Mouse (Mus musculus) embryonic facial prominence, embryonic 15.5 days (tissue): ENCODE data around the gene Utf1. TPM values are rescaled to one million over a fixed set of nuclear protein-coding genes. Genes with fewer than 3 reads are reported as not detected.

ENCODE experiments used
- ATAC-seq: fragments of 200-750 bp; cut with Nextera tagmentation; 2 replicates; pipeline ENCODE4 v1.8.0; 2017; ENCODE audit warnings: low read depth, moderate TSS enrichment; ENCODE audit not compliant: insufficient number of reproducible peaks, low FRiP score, low TSS enrichment
- H3K27ac ChIP-seq: fragments of 300-500 bp; sonication (generic); replicated peaks from 2 replicates; pipeline ENCODE4 v1.5.1; 2015; ENCODE audit warnings: mild to moderate bottlenecking, inconsistent platforms
- H3K27me3 ChIP-seq: fragments of 300-500 bp; sonication (generic); 2 replicates; pipeline ENCODE4 v1.6.1; 2015; ENCODE audit warnings: inconsistent platforms
- H3K36me3 ChIP-seq: fragments of 300-500 bp; sonication (generic); 2 replicates; pipeline ENCODE4 v1.6.1; 2015; ENCODE audit warnings: mild to moderate bottlenecking, inconsistent platforms
- H3K4me1 ChIP-seq: fragments of 300-500 bp; sonication (generic); 2 replicates; pipeline ENCODE4 v1.6.1; 2015; ENCODE audit warnings: inconsistent platforms
- H3K4me2 ChIP-seq: fragments of 300-500 bp; sonication (generic); replicated peaks from 2 replicates; pipeline ENCODE4 v1.6.1; 2015; ENCODE audit warnings: mild to moderate bottlenecking, inconsistent platforms
- H3K4me3 ChIP-seq: fragments of 300-500 bp; sonication (generic); replicated peaks from 2 replicates; pipeline ENCODE4 v1.5.1; 2015; ENCODE audit warnings: mild to moderate bottlenecking, inconsistent platforms
- H3K9ac ChIP-seq: fragments of 300-500 bp; sonication (generic); 2 replicates; pipeline ENCODE4 v1.6.1; 2015; ENCODE audit warnings: inconsistent platforms
- H3K9me3 ChIP-seq: fragments of 300-500 bp; sonication (generic); replicated peaks from 2 replicates; pipeline ENCODE4 v1.6.1; 2016; ENCODE audit warnings: inconsistent platforms
- WGBS: fragments of 180-500 bp; shearing (Covaris S2); methylation state at CpG from one replicate; pipeline ENCODE4 v1.1.7; 2015; 5-methylcytosine and 5-hydroxymethylcytosine counted together
- polyA plus RNA-seq: library from polyadenylated mRNA; unstranded; fragments of >200 nt; fragmentation: Nextera tagmentation; extraction: Ambion mirVana; gene quantifications from 2 replicates; pipeline ENCODE4 v1.2.1, GENCODE M21; 2015

The Utf1 gene
- polyA plus RNA-seq, 1 experiment from 2014 or later, result 0.17 TPM

DNA sequence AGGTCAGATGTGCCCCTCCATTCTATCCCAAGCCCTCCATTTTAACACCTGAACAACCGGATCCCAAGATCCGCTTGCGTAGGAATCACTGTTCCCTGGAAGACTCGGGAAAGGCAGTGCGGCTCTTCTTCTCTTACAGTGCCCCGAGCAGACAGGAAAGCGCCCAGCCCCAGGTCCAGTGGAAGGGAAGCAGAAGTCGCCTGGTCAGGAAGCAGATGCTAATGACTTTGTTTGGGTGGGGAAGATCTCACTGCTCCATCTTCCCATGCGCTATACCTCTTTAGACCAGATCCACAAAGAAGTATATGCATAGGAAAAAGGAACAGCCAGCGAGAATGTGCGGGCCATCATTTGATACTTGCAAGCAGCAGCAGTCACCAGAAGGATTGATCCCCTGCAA, 13.8 kb downstream of the Utf1 start:
- peaks cover 2% of the 10 kb centered on the region; the same call in 1 of the 2 replicates for H3K27me3 ChIP-seq
- H3K9ac ChIP-seq, result no peak overlapping the region
- no peak overlapping the region for H3K4me2 ChIP-seq
- H3K4me1 ChIP-seq, result no peaks in the 10 kb centered on the region
- H3K36me3 ChIP-seq, result no peaks in the 10 kb centered on the region
- WGBS, result 56% methylated on average over 11 of the region's 11 CpGs
- H3K9me3 ChIP-seq, result no peaks in the 10 kb centered on the region
- ATAC-seq, result no peak
- no peak overlapping the region for H3K27ac ChIP-seq
- H3K4me3 ChIP-seq, result no peak overlapping the region

DNA sequence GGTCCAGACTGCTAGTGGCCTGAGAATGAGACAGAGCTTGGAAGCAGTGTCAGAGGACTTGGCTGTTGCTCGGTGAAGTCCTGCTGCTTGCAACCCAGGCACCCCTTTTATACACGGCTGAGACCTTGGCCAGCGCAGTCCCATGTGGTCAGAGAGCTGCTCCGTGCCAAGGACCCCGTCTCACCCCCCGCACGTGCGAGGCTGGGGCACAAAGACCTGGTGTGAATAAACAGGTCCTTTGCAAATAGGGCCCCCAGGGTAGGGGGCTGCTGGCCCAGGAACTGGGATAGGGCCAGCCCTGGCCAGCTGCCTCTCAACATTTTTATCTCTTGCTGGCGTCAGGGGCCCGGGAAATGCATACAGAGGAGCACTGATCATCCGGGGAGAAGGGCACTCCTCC, 14.4 kb downstream of the Utf1 start:
- H3K9ac ChIP-seq, result no peak overlapping the region
- H3K4me2 ChIP-seq, result no peak overlapping the region
- ATAC-seq, result no peak
- H3K27ac ChIP-seq, result no peak overlapping the region
- no peaks in the 10 kb centered on the region for H3K9me3 ChIP-seq
- H3K4me1 ChIP-seq, result no peaks in the 10 kb centered on the region
- no peaks in the 10 kb centered on the region for H3K36me3 ChIP-seq
- WGBS, result 43% methylated on average over 11 of the region's 11 CpGs
- H3K4me3 ChIP-seq, result no peak overlapping the region
- H3K27me3 ChIP-seq, result peaks cover 2% of the 10 kb centered on the region; the same call in 1 of the 2 replicates

DNA sequence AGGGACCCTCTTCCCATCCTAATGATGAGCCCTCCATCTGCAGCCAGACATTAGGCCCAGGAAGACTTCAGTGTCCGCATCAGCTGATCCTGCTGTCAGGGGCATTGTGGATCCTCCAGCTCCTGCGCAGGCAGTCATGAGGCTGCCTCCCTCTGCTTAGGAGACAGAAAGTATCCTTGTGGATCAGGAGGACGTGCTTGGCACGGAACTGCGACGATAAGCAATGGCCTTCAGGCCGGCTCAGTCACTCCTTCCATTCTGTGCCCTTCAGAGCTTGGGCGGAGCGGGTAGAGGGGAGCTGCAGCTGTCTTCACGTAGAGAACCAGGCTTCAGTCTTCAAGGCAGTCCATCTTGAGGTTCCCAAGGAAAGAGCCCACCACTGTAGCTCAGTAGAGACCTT, 17.6 kb downstream of the Utf1 start:
- Histone ChIP-seq H3K9ac (no peak overlapping the region), H3K4me3 (no peak overlapping the region)

DNA sequence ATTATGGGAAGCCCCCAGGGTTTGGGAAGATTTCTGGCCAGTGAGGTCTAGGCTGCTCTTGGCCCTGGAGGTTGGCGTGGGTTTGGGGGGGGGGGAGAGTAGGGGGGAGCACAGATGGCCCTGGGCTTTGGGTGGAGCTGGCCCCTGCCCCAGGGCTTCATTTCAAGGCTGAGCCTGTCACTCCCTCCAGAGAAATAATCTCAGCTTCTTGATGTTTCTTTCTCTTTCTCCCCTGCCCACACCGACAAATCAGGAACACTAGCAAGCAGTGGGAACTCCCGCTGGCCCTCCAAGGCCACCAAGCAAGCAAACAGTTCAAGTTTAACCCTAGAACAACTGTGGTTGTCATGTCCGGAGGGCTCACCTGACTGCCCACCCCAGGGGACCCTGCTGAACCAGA, 20.2 kb downstream of the Utf1 start:
- Histone ChIP-seq H3K27ac (no peak overlapping the region), H3K9ac (no peak overlapping the region), H3K4me3 (no peak overlapping the region), H3K4me2 (no peak overlapping the region), H3K27me3 (no peaks in the 10 kb centered on the region), H3K9me3 (no peaks in the 10 kb centered on the region), H3K4me1 (no peaks in the 10 kb centered on the region), H3K36me3 (no peaks in the 10 kb centered on the region)
- 56% methylated on average over 4 of the region's 4 CpGs for WGBS
- no peak for ATAC-seq

More for the DNA sequence above, 17.6 kb downstream of the Utf1 start:
- Histone ChIP-seq H3K4me2 (no peak overlapping the region), H3K9me3 (no peaks in the 10 kb centered on the region), H3K36me3 (no peaks in the 10 kb centered on the region), H3K27me3 (peaks cover 2% of the 10 kb centered on the region; the same call in 1 of the 2 replicates), H3K27ac (no peak overlapping the region), H3K4me1 (no peaks in the 10 kb centered on the region)
- no peak for ATAC-seq
- WGBS, result 80% methylated on average over 10 of the region's 10 CpGs

DNA sequence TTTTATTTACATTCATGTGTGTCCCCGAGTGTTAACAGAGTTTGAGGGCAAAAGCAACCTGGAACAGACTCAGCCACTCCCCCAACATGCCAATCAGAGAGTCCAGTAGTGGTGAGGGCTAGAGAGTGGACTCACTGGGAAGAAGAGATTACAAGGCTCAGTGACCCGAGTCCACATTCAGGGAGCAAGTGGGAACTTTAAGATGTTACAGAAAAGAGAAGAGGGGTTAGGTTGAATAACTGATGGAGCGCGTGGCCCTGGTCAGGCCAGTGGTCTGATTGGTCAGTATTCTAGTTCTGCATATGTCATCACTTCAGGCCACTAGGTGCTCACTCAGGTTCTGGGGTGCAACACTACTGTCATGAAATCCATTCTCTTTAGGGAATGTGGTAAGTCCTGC, 23.6 kb downstream of the Utf1 start:
- Histone ChIP-seq H3K9me3 (no peaks in the 10 kb centered on the region), H3K36me3 (no peaks in the 10 kb centered on the region), H3K4me3 (no peak overlapping the region), H3K4me2 (no peak overlapping the region), H3K4me1 (peaks cover 7% of the 10 kb centered on the region), H3K9ac (no peak overlapping the region), H3K27me3 (no peaks in the 10 kb centered on the region), H3K27ac (no peak overlapping the region)
- 17% methylated on average over 4 of the region's 4 CpGs for WGBS
- ATAC-seq, result no peak

DNA sequence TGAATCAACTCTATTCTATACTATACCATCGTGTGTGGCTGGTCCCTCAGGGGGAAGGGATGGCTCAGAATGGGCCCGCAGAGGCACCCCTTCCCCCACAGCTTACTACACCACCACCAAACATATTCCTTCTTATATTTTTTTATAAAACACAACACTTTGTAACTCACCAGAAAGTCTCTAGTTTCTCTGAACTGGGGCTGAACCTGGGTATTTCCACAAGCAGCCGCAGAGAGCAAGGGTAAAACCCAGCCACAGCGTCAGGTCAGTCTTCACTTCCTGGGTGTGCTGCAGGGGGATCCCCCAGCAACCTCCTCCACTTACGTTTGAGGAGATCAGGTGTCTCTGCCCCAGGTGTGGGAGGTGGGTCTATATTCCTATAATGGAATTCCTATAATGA, 24.8 kb downstream of the Utf1 start:
- no peak for ATAC-seq
- H3K9ac ChIP-seq, result no peak overlapping the region
- H3K27me3 ChIP-seq, result no peaks in the 10 kb centered on the region
- no peak overlapping the region for H3K4me2 ChIP-seq
- no peaks in the 10 kb centered on the region for H3K9me3 ChIP-seq
- WGBS, result 41% methylated on average over 5 of the region's 5 CpGs
- no peak overlapping the region for H3K4me3 ChIP-seq
- peaks cover 7% of the 10 kb centered on the region for H3K4me1 ChIP-seq
- no peaks in the 10 kb centered on the region for H3K36me3 ChIP-seq
- no peak overlapping the region for H3K27ac ChIP-seq

DNA sequence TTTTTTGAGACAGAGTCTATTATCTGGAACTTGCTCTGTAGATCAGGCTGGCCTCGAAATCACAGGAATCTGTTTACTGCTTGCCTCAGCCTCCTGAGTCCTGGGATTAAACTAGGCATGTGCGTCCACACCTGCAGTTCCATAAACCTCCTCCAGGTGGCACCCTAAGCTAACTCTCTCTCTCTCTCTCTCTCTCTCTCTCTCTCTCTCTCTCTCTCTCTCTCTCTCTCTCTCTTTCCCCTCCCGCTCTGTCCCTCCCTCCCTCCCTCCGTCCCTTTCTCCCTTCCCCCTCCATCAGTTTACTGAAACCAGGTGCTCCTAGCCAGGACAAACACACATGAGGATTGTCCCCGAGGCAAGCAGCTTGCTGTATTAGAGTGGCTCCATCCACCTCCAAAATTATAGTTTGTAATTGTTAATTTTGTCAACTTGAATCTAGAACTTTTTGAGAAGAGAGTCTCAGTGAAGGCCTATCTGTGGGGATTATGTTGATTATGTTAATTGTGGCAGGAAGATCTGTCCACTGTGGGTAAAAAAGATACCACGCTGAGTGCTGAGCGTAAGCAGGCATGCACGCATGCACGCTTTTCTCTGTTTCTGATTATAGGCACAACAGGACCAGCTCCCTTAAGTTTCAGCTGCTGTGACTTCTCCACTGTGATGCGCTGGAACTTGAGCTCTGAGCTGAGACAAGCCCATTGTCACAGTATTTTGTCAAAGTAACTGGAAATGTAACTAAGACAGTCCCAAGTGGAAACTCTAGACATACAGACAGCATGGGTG, 25.9 kb downstream of the Utf1 start:
- peak overlapping the region; percentile 28 for H3K27ac ChIP-seq
- H3K4me3 ChIP-seq, result no peak overlapping the region
- WGBS, result 17% methylated on average over 10 of the region's 10 CpGs
- peaks cover 7% of the 10 kb centered on the region for H3K4me1 ChIP-seq
- H3K9ac ChIP-seq, result no peak overlapping the region
- H3K36me3 ChIP-seq, result no peaks in the 10 kb centered on the region
- no peak for ATAC-seq
- H3K9me3 ChIP-seq, result no peaks in the 10 kb centered on the region
- no peaks in the 10 kb centered on the region for H3K27me3 ChIP-seq
- no peak overlapping the region for H3K4me2 ChIP-seq

DNA sequence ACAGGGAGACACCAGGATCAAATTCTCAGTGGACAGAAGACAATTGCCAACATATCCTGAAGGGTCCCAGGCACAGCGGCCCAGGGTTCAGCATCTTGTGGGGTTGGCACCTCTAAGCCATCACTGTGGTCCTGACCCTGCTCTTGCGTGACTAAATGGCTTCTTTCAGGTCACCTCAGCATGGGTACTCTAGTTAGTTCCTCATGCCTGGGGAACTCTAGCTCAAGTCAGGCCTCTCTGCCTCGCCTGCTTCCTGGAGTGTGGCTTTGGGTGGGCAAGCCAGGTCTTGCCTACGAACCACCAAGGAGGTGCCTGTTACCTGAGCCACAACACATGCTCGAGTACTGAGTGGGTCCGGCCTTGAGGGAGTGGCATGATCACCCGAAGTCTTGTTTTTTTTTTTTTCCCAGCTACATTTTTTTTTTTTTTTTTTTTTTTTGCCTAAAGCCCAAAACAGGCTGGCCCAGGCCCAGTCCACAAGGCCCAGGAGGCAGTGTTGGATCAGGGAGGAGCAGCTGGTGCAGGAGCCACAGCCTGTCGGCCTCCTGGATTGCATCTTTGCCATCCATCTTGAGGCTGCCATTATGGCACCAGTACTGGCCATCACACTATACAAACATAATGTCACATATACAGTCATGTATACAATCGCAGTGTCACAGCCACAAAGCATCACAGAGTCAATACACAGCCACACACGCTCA, 26.8 kb downstream of the Utf1 start:
- WGBS, result 59% methylated on average over 10 of the region's 10 CpGs
- H3K27ac ChIP-seq, result peak overlapping the region; percentile 28
- H3K36me3 ChIP-seq, result no peaks in the 10 kb centered on the region
- peaks cover 7% of the 10 kb centered on the region for H3K4me1 ChIP-seq
- 0 out of 2 replicates have a peak, but pooled peaks have one; percentile 35 for ATAC-seq
- no peaks in the 10 kb centered on the region for H3K9me3 ChIP-seq
- H3K27me3 ChIP-seq, result no peaks in the 10 kb centered on the region
- no peak overlapping the region for H3K4me2 ChIP-seq
- H3K4me3 ChIP-seq, result no peak overlapping the region
- H3K9ac ChIP-seq, result no peak overlapping the region

DNA sequence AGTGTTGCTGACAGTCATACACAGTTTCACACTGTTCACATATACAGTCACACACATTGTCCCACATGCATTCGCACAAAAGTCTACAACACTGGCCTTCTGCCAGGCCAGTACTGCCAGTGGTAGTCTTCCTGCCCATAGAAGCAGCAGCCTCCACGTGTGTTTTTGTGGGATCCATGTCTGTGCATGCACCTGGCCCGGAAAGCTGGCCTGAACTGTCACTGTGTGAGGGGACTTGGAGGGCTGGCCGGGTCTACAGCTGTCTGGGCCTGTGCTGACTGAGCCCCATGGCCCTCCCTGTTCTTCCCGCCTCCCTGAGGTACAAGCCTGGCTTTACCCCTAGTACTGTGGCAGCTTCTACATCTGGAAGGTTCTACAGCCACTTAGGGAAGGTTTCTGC, 27.4 kb downstream of the Utf1 start:
- 0 out of 2 replicates have a peak, but pooled peaks have one; percentile 22 for ATAC-seq
- Histone ChIP-seq H3K4me3 (no peak overlapping the region), H3K4me2 (no peak overlapping the region), H3K4me1 (peaks cover 7% of the 10 kb centered on the region), H3K9ac (no peak overlapping the region), H3K27me3 (no peaks in the 10 kb centered on the region), H3K27ac (0 out of 2 replicates have a peak overlapping the region, but pooled peaks have one; percentile 28), H3K36me3 (no peaks in the 10 kb centered on the region), H3K9me3 (no peaks in the 10 kb centered on the region)
- 49% methylated on average over 5 of the region's 5 CpGs for WGBS

DNA sequence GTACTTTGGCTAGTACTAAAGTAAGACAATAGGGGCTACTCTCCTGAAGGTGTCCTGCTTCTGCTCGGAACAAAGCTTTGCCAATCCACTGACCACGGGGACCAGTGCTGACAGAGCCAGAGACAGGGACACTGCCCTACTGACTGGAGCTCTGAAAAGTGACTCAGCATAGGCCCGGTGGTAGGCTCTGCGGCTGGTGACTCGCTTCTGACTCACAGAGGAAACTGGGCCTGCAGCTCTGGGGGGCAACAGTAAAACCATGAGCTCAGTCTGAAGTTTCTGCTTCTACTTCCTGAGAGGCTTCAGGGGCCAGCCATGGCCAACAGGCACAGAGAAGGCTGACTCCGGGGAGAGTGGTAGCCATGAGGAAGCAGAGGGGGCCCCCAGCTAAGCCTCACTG, 27.8 kb downstream of the Utf1 start:
- 59% methylated on average over 6 of the region's 6 CpGs for WGBS
- ATAC-seq, result no peak
- Histone ChIP-seq H3K36me3 (no peaks in the 10 kb centered on the region), H3K27me3 (no peaks in the 10 kb centered on the region), H3K27ac (0 out of 2 replicates have a peak overlapping the region, but pooled peaks have one; percentile 28), H3K4me2 (no peak overlapping the region), H3K4me3 (no peak overlapping the region), H3K4me1 (peaks cover 7% of the 10 kb centered on the region), H3K9me3 (no peaks in the 10 kb centered on the region), H3K9ac (no peak overlapping the region)

DNA sequence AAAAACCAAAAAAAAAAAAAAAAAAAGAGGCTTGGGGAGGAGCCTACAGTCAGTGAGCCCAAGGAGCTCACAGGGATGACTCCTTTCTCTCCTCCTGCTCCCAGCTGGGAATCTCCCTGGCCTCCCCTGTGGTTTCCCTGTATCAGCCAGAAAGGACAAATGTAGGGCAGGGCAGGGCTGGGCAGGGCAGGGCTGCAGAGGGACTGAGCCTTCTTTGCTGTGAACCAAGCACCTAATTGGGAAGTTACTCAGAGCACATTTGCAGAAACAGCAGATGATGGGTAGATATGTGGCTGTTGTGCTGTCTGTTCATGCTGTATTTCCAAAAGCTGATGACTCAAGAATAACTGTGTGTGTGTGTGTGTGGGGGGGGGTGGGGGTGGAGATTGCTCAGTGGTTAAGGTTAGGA, 29.3 kb downstream of the Utf1 start:
- Histone ChIP-seq H3K27ac (no peak overlapping the region), H3K4me2 (no peak overlapping the region), H3K9ac (no peak overlapping the region), H3K4me1 (peaks cover 9% of the 10 kb centered on the region), H3K27me3 (no peaks in the 10 kb centered on the region), H3K36me3 (no peaks in the 10 kb centered on the region), H3K9me3 (no peaks in the 10 kb centered on the region), H3K4me3 (no peak overlapping the region)
- no peak for ATAC-seq
